Mouse (Mus musculus) frontal cortex, postnatal 10 days (tissue): ENCODE measurements around the gene Pih1d1.
"Not testable (repeated sequence)": the region's sequence is repeated elsewhere in the genome, so short reads cannot be mapped to it uniquely, and the experiment has no call there.

Source experiments
- DNase-seq, 2 experiments: peaks; one replicate each; pipeline ENCODE4 v3.0.0; 2022; ENCODE audit warnings: low spot score in 2 of 2, mixed read lengths in 1 of 2

Gene Pih1d1

DNA sequence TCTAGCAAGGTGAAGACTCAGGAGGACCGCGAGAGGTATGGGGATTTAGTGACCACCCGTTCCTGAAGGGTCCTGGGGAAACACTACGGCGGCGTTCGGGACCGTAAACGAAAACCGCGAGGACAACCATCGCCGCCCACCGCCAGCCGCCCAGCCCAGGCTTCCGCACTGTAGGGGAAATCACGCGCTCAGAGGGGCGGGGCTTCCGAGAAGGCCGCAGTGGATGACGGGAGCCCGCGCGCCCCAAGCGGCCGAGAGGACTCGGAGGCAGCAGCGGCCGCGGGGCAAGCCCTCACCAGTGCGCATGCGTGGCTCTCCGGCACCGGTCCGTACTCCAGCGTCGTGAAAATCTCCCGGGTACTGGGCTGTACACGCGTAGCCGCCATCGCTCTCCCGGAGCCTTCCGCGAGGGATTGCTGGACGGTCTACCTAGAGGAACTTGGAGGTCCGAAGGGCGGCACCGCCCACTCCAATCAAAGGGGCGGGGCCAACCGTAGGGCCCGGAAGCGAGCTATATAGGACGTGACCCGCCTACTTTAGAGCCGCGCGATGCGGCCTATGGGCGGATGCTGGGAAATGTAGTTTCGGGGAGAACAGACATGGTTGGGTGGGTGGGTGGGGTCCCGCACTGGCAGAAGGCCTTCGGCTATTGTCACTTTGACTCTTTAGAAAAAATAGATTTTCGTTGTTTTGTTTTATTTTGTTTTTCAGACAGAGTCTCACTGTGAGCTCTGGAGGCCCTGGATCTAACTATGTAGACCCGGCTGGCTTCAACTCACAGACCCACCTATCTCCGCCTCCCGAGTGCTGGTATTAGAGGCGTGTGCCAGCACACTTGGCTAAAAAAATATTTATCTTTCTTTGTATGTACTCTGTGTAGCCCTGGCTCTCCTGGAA, at the start of gene Pih1d1, which contains the start of gene Aldh16a1:
Pih1d1 (plus strand) TSS at position 208 of the 897 bp plus-strand sequence.
Aldh16a1 (minus strand) TSS at position 489 of the 897 bp plus-strand sequence.
- DNase-seq: peak; percentile 94 to 98

DNA sequence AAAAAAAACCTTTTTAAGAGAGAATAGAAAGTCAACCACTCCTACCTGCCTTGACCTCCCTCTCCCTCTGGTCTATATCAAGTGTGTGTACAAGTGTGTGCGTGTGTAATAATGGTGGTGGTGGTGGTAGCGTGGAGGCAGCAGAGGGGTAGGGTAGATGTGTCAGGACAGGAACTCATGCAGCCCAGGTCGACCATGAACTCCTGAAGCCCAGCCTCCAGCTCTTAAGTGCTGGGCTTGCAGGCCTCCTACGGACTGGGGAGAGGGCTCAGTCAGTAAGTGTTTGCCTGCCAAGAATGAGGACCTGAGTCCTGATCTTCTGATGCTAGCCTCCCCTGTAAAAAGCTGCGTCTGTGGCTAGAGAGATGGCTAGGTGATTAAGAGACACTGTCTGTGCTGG, 49.2 kb upstream of the Pih1d1 start:
- DNase-seq: no peak

DNA sequence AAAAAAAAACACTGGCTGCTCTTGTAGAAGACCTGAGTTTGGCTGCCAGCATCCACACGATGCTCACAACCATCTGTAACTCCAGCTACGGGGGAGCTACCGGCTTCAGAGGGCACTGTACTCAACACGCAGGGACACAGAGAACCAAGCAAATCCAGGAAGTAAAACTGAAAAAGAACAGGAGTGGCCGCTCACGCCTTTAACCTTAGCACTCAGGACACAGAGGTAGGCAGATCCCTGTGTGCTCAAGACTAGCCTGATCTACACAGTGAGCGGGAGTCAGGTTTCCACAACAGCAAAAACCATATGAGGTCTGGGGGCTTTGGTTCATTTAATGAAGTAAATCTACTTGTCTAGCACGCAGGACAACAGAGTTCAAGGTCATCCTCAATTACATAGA, 48.6 kb upstream of the Pih1d1 start:
- no peak for DNase-seq

DNA sequence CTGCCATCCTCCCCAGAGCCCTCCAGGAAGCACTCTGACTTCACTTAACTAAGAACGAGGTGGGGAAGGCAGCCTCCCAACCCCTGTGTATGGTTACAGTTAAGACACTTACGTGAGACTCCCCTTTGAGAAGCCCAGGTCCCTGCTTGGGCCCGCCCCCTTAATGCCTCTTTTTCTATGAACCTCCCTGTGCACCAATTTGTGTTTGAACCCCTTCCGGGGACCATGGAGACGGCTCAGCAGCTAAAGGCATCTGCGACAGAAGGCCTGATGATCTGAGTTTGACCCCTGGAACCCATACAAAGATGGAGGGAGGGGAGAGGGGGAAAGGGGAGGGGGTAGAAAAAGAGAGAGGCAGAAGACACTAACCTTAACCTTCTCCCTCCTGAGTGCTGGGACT, 47.7 kb upstream of the Pih1d1 start:
- DNase-seq: no peak

DNA sequence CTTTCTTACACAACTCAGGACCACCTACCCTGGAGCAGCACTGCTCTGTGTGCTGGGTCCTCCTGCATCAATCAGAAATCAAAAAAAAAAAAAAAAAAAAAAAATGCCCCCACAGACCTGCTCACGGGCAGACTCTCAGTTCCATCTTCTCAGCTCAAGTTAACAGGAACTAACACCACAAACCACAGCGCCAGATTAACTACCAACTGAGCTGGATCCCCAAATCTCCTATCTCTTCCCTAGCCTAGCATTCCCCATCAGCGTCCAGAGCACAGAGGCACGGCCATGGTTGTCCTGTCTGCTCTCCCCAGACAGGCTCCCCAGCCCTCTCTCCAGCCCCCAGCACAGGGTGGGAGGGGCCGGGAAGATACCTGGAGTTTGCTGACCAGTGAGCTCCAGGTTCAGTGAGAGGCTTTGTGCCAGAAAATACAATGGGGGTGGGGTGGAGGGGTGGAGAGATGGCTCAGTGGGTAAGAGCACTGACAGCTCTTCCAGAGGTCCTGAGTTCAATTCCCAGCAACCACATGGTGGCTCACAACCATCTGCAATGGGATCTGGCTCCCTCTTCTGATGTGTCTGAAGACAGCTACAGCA, 47.0 kb upstream of the Pih1d1 start:
- no peak for DNase-seq

DNA sequence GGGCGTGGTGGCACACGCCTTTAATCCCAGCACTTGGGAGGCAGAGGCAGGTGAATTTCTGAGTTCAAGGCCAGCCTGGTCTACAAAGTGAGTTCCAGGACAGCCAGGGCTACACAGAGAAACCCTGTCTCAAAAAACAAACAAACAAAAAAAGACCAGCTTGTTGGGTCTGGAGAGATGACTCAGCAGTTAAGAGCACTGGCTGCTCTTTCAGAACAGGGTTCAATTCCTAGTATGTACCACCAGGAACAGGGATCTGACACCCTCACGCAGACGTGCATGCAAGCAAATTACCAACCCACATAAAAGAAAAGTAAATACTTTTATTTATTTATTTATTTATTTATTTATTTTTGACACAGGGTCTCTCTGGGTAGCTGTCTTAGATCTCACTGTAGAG, 44.0 kb upstream of the Pih1d1 start:
- DNase-seq: not testable (repeated sequence)

DNA sequence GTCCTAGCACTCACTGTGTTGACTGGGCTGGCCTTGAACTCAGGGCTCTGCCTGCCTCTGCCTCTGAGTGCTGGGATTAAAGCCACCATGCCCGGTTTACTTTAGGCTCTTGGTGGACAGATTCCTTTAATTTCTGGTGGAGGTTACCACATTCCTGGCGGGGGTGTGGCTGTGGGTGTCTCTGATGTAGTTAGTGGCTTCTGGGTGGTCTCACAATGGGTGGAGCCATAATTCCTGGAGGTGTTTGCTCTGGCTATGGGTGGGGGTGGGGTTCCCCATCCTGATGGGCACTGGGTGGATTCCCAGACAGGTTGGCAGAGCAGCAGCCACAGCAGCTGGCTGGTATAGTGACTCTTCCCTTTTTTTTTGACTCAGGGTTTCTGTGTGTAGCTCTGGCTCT, 42.2 kb upstream of the Pih1d1 start:
- no peak for DNase-seq

DNA sequence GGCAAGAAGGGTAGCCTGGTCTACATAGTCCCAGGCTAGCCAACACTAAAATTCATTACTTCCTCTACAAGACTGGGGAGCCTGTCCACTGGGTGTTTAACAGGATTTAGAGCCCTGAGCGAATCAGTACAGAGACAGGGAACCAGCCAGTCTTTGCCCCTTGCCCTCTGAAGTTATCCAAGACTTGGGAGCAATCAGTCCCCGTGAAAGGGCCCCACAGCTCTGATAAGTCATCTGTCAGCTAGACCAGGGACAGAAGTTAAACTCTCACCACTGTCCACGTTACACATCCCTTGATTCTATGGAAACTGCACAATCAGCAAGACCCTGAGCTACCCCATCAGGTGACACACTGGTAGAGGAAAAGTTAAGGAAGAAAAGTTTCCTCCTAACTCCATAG, 41.6 kb upstream of the Pih1d1 start:
- DNase-seq: no peak

DNA sequence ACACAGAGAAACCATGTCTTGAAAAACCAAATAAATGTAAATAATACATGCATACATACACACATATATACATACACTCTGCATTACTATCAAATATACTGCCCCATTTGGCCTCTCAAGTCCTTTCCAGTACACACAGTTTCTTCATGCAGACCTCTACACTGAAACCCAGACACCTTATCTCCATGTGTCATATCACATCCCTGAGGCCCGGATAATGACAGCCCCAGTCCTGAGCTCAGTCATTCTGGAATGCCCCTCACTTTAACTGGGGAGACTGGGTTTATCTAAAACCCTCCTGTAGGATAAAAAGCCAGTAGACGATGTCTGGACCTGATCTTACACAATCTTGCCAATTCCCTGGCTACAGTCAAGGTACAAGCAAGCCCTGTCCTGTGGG, 40.6 kb upstream of the Pih1d1 start:
- DNase-seq: no peak

DNA sequence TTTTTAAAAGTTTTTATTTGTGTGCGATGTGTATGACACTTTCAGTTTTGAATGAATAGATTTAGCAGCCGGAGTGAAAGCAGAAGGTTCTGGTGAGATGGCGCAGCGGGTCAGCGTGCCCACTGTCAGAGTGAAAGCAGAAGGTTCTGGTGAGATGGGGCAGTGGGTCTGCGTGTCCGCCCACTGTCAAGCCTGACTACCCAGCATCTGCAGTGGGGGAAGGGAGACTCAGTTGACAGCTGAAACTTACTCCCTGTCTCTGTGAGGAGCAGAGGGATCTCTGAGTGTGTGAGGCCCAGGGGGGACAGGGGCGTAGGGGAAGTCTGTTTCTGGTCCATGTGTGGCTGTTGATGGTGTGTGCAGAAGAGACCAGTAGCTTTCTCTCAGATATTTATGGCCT, 36.5 kb upstream of the Pih1d1 start:
- no peak for DNase-seq

DNA sequence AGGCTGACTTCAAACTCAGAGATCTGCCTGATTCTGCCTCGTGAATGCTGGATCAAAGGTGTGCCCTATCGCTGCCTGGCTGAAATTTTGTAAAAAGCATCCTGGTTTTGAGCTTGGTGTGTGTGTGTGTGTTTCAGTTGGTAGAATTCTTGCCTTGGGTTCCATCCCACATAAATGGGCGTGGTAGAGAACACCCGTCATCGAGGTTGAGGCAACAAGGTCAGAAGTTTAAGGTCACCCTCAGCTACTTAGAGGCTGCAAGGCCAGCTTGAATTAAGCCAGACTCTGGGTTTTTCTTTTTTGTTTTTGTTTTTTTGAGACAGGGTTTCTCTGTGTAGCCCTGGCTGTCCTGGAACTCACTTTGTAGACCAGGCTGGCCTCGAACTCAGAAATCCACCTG, 35.8 kb upstream of the Pih1d1 start:
- no peak for DNase-seq

DNA sequence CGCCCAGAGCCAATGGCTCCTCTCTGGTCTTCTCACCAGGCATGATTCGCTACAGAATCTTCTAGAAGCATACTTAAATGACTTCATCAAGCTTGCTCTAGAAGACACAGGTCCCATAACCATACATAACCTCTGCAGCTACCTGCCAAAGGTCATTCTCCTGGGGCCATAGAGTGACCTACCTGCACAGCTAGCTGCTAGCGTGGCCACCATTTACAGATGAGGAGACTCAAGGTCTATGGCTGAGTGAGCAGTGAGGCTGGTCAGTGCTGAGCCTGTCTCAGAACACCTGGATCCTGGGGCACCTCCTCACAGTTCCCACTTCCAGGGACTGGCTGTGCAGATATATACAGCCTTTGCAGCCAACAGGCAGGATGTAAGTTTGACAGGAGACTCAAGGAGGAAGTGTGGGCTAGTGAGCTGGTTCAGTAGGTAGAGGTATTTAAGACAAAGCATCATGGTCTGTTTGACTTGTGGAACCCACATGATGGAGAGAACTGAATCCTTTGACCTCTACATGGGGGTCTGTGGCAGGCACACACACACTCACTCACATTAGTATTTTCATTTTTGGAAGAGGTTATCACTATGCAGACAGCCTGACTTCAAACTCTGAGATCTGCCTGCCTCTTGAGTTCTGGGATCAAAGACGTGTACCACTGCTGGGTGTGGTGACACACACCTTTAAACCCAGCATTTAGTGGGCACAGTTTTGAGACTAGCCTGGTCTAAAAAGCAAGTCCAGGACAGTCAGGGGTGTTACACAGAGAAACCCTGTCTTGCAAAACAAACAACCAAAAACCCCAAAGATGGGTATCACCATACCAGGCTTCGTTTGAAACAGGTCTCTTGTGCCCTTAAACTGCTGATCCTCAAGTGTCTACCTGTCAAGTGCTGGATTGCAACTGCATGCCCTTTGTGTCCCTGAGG, 34.1 kb upstream of the Pih1d1 start:
- no peak for DNase-seq

DNA sequence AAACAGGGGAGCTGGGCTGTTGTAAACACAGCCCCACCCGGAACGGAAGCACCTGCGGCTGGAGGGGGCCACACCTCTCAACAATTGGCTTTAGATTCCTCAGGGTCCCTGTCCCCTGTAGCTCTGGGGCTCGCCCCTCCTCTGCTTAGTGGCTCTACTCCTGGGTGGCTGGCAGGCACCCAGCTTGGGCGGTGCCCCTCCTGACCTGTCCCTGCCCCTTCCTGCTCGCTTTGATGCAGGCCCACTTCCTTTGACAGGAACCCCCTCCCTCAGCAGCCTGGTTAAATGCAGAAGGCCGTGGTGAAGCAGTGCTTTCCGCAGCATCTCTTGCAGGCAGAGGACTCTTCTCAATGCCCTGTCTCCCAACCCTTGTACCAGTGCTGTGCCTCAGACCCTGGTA, 32.7 kb upstream of the Pih1d1 start:
- DNase-seq: no peak

DNA sequence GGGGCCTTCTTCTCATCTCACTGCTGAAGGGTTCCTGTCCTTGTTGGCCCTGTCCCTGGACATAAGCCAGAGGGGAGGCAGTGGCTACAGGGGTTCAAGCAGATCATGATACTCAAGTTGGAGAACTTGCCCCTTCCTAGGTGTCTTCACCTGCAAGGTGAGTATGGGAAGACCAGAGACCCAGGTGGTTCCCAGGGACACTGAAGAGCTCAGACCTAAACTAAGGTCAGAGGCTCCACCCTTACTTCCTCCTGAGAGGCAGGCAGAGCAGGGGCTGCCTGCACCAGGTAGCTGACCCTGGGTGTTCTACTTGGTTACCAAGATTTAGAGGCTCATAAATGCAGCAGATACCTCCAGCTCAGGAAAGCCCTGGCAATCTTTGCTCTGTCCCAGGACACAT, 32.1 kb upstream of the Pih1d1 start:
- no peak for DNase-seq

DNA sequence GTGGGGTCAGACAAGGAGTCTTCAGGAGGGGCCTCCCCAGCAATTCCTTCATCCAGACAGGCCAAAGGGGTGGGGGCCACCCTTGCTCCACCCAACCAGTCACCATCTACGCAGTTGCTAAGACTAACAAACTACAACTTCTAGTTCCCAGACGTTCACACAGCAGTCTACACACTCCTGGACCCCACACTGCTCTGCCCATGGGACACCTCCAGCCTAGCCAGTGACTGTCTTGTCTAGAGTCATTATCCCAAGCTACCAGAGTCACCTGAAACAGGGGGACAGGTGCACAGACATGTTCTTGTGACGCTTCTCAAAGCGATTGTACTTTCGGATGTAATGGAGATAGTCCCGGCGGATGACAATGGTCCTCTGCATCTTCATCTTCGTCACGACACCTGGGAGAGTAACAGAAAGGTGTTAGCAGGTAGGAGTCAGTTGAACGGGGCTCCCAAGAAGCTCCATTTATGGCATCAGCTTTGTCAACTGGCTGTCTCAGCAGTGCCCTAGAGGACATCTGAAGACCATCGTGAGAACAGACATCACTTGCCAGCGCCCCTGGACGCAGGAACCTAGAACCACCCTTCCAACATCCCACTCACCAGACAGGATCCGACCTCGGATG, 31.4 kb upstream of the Pih1d1 start:
- no peak for DNase-seq

DNA sequence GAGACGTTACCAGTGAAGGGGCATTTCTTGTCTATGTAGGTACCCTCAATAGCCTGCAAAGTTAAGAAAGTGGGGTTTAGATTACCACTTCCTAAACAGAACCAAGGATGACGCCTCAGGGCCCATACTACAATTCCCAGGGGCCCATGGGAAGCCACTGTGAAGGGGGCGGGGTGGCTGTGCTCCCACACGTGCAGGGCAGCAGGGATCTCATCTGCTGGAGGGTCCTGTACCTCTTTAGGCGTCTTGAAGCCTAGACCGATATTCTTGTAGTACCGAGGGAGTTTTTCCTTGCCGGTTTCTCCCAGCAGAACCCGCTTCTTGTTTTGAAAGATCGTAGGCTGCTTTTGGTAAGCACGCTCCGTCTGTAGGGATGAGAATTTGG, 30.9 kb upstream of the Pih1d1 start:
- DNase-seq: no peak

DNA sequence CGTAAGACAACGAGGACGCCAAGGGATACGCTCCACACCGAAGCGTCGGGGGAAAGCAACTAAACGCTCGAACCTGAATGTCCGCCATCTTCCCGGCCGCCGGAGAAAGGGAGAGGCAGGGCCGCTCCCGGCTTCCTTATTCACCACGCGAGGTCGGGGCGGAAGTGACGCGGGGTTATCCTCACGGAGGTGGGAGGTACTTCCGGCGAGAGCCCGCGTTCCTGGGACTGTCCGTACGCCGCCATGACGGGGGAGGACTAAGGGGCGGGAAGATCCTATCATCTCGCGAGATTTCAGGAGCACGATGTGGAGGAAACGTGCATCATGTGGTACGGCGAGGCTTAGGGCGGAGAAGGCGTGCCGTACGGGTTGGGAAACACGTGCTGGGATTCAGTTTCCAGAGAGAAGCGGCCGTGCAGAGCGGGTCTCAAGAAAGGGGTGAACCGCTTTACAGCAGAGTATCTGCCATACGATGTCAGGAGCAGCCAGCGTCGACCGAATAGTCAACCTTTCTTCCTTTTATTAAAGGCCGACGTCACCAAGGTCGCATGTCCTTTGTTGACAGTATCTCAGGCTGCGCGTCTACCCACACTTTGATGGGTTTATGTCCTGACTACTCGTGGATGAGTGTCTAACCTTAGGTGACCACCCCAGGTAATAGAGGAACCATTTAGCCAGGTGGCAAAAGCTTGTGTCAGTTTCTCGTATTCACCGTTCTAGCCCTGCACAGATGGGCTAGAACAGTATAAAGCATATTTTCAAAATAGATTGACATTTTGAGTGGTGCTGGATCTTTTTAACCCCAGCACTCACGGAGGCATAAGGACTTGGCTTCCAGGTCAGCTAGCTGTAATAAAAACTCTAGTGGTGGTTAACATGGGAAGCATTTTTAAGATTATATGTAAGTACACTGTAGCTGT, 29.6 kb upstream of the Pih1d1 start, which contains the start of gene Rps11:
Rps11 (minus strand) TSS at position 216 of the 920 bp plus-strand sequence.
- peak; percentile 98 to 99 for DNase-seq

DNA sequence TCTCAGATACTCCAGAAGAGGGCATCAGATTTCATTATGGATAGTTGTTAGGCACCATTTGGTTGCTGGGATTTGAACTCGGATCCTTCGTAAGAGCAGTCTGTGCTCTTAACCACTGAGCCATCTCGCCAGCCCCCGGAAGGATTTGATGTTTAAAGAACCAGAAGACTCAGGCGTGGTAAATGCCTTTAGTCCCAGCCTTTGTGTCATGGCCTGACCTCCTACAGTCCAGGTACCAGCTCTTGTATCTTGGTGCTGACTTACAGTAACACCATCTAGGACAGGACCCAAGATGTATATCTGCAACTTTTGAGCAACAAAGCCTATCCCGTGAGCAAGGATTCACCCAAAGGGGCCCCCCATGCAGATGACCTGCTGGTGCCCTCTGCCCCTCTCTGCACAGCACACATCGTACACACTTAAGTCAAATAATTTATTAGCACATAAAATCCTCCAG, 28.9 kb upstream of the Pih1d1 start:
- DNase-seq: no peak

DNA sequence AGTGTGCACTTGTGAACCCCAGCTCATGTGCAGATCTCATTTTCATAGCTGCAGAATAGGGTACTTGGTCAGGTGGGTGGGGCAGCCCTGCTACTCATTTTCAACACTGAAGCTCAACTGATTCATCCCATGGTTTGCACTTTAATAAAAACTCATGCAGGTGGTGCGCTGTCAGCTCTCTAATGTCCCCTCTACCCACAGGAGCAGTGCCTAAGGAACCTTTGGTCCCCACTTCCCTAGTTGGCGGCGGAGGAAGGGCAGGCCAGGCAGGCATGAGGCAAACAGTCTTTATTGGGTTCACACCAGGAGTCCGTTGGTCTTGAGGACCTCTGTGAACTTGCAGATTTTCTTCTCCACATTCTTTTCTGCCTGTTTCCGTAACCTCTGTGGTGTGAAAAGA, 28.5 kb upstream of the Pih1d1 start:
- not testable (repeated sequence) for DNase-seq

DNA sequence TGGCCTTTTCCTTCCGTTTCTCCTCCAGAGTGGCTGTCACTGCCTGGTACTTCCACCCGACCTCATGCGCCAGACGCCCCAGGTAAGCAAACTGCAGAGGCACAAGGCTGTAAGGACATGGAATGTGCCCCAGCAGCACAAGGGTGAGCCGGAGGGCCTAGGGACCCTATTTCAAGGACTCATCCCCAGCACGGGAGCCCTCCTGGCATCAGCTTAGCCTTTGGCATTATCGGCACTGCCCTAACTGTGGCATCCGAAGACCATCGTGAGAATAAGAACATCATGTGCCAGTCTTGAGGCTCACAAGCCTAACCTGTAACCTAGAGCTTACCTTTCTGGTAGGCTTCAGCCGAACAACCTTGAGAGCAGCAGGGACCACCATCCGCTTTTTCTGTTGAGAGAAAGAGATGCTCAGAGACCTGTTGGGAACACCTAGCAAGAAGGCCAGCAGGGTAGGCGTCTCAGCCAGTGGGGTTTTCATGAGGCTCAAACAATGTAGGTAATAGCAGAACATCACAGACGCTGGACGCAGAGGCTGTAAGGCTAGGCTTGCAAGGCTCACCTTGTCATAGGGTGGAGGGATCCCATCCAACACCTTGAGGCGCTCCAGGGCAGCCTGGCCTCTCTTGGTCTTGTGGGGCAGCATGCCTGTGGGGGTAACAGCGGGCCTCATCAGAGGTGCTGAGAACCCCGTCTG, 27.8 kb upstream of the Pih1d1 start:
- DNase-seq: no peak
